Mouse (Mus musculus) cerebellum, adult 8-10 months (tissue): ENCODE measurements around the gene Exoc6b.
"Not testable (repeated sequence)": the region's sequence is repeated elsewhere in the genome, so short reads cannot be mapped to it uniquely, and the experiment has no call there.

Source experiments
- DNase-seq: peaks from one replicate; pipeline ENCODE4 v3.0.0; 2022

Gene Exoc6b

DNA sequence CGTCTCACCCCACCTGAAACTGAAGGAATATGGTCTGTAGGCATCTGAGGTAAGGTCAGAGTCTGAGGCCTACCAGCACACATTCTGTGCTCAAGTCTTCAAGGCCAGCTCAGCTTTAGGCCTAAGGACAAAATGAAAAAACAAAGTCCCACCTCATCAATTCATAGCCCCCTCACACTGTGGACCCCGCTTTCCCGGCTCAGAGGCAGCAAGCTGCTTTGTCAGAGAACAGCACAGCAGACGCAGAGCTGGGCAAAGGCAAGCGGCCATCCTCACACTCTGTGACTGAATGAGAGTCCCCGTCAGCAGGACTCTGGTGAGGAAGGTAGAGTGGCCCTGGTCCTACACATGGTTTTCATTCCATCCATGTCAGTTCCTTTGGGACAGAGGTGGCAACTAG is 450.1 kb downstream of the Exoc6b start:
- DNase-seq = no peak

GRCm38 (mm10) chr6:84617051-84617450 is 452.3 kb downstream of the Exoc6b start:
- DNase-seq = no peak

DNA sequence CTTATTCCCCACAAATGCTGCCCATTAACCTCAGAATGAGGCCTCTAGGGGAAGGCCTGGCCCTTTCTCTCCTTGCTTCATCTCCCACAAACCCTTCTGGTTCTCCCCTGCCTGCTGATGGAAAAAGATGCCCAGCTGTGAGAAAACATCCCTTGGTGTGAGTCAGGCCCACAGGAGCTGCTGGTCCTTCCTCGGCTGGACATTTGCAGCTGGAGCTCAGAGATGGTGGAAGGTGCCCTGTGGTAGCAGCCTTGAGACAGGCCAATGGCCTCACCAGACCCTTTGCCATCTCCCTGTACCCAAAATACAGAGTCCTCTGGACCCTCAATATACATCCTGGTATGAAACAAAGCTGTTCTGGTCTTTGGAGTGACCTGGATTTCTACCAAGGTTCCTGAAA is 452.7 kb downstream of the Exoc6b start:
- DNase-seq = no peak

GRCm38 (mm10) chr6:84613561-84613960 is 455.8 kb downstream of the Exoc6b start:
- no peak for DNase-seq

DNA sequence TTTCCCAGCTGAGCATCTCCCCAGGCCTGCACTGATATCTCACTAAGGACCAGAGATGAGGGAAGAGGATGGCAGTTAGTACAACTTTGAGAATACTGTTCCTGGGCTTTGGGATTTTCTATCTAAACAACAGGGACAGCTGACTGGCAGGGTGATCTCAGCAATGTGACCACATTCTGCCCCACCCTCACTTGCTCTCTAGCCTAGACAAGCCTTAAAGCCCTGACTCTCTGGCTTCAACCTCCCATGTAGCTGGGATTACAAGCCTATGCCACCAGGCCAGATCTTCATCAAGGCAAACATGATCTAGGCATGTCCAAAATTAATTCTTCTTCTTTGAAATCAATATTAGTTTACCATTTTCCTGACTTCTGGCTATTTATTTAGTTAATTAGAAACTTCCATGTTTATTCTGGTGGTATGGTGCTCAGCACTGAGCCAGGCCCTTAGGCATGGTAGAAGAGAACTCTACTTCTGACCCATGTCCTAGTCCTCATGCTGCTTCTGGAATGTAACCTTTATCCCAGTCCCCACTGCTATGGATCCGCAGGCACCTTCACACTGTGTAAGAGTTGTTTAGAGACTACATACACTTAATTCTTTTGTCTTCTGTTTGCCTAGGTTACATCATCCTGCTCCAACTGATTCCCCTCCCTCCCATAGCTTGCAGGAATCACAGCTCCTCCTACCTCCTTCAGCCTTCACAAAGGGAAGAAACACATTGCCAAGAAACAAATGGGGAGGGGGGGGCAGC is 468.0 kb downstream of the Exoc6b start:
- no peak for DNase-seq

DNA sequence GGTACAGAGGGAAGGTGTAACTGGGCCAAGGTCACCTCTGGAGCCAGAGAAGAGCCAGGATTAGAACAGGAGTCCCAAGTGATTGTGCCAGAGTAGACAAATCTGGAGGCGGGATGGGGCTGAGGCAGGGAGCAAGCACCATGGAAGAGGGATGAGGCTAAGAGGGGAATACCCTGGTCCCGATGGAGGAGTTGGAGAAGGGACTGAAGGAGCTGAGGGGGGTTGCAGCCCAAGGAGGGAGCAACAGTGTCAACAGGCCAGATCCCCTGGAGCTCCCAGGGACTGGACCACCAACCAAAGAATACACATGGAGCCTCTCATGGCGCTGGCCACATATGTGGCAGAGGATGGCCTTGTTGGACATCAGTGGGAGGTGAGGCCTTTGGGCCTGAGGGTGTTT is 470.0 kb downstream of the Exoc6b start:
- not testable (repeated sequence) for DNase-seq

GRCm38 (mm10) chr6:84598725-84599124 is 470.6 kb downstream of the Exoc6b start:
- no peak for DNase-seq

DNA sequence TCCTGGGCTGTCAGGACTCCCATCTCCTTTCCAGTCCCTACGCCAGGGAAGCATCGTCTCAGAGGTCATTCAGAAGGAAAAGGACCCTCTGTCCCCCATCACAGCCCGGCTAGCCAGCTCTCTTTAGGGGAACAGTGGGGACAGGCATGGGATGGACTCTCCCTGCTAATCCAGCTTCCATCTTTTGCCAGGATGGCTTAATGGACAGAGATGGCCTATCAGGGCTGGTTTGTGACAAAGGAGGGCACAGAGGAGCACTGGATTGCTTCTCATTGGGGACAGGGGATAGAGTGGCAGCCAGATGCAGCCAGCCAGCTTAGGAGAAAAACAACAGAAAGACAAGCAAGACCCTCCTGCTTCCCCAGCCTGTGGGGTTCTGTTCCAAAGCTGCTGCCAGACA is 474.7 kb downstream of the Exoc6b start:
- DNase-seq = no peak

DNA sequence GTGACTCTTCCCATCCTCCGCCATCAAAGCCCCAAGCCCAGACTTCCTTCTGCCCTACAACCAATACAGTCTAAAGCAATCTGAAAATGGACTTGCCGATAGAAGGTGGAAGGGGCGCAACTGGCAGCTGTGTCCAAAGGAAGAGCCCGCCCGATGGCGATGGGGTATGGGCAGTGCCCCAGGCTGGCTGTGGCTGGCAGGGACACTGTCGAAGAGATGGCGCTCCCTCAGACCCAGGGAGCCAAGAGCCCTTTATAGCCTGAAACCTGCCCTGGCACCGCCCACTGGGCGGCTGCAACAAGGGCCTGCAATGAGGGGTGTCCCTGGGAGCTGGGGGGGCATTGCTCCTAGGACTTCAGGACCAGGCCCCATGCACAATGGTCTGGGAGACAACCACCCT is 475.6 kb downstream of the Exoc6b start, which contains the start of gene Cyp26b1:
Cyp26b1 (minus strand) TSS at position 216 of the 400 bp plus-strand sequence.
- DNase-seq = no peak

GRCm38 (mm10) chr6:84590961-84591745 is 478.2 kb downstream of the Exoc6b start:
- DNase-seq = no peak

DNA sequence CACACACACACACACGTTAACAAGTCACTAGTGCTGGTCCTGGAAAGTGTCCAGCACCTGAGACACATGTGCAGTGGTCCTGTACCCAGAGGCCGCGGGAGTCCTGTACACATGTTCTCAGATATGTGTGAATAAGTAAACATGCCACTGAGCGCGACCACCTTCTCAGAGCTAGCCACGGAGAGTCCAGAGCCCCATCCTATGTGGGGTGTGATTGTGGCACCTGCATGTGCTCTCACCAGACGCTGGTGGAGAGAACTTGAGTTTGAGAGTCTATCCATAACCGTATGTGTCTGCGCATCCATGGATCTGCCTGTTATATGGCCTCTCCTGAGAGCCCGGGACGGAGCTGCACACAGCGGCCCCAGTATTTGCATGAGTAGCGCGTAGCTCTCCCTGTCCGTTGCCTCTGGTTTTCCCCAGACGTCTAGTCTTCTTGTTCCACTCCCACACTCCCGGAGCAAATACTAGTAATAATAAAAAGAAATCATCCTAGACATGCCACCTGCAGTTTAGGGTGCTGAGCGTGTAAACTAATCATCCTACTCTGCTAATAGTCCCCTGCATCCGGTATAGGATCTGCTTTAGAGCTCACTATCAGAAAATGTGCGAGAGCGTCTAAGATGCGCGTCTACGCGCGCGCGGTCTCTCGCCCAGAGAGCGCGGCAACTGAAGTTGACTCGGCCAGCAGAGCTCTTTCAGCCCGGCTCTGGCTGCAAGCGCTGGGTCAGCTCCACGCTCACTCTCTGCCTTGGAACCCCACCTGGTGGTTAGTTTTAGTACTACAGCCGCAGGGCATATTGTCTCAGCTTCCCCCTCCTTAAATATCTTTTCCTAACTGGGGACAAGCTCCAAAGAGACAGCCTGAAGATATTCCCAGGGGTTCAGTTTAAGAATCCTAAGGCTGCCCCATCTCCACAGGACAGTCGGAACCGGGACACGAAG is 479.3 kb downstream of the Exoc6b start:
- peak; percentile 82 for DNase-seq

- DNase-seq = no peak
Observed at GRCm38 (mm10) chr6:84588895-84589652, 480.2 kb downstream of the Exoc6b start.

DNA sequence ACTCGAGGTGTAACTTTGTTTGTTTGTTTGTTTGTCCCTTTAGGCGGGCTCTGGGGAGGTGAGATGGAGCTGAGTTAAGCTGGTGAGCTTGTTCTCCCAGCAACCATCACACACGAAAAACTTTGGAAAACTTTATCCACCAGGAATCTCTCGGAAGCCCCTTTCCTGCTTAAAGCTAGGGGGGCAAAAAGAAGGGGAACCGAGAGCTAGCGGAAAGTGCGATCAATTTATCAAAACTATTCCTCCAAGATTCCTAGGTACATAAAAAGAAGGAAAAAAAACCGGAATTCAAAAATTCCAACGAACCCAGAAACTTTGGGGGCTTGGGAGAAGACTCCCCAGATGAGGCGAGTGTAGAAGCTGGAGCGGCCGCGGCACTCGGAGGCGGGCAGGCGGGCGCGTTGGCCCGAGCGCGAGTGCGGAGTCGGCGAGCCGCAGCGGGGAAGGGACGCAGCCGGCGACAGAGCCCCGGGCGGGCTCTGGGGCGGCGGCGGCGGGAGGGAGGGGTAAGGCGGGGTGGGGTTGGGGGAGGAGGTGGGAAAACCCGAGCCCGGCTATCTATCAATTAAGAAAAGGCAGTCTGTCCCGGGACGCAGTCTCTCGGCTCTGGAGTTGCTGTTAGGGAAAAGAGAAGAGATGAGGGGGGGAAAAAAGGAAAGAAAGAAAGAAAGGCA is 481.0 kb downstream of the Exoc6b start:
- DNase-seq = no peak

DNA sequence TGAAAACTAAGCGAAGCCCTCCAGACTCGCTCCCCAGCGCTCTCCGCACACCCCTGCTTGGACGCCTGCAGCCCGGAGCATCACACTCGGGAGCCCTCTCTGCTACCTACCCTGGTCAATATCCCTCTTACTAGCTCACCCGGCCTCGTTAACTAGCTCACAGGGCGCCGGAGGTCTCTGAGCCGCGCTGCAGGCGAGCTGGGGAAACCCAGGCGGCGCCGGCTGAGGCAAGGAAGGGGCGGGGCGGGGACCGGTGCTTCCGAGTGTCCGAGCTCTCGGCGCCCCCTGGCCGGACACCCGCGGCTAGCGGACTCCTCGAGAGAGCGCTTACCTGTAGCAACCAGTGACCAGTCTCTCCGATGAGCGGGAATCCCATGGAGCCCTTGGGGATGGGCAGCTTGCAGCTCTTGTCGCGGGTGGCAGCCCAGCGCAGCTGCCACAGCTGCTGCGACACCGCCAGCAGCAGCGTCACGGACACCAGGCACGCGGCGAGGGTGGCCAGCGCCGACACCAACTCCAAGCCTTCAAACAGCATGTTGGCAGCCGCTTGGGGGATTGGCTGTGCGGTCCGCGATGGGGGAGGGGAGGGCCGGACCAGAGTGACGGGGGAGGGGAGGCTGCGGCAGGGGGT is 481.7 kb downstream of the Exoc6b start:
- no peak for DNase-seq

DNA sequence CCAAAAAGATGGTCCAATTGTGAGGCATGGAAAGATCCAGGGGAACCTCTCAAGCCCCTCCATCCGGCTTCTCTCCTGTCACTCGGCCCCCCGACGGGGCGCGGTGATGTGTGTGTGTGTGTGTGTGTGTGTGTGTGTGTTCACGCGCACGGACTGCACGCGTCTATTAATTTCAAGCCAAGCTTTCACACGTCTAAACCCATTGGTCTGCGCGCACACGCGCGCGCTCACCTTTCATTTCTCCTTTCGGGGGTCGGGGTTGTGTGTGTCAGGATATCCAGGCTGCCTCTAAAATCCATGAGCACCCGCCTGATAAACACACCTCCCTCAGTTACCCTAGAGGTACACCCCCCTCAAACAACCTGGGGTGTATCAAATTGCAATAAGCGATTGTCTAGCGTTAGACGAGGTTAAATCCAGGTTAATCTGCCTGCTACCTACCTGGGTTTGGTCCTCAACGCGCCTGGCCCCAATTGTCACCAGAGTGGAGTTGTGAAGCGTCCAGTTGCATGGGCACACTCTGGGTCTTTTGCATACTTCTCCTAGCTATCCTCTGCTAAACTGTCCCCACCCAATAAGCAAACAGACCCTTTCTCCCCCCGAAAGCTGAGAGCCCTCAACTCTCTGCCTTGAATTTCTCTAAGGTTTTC is 482.6 kb downstream of the Exoc6b start:
- no peak for DNase-seq

DNA sequence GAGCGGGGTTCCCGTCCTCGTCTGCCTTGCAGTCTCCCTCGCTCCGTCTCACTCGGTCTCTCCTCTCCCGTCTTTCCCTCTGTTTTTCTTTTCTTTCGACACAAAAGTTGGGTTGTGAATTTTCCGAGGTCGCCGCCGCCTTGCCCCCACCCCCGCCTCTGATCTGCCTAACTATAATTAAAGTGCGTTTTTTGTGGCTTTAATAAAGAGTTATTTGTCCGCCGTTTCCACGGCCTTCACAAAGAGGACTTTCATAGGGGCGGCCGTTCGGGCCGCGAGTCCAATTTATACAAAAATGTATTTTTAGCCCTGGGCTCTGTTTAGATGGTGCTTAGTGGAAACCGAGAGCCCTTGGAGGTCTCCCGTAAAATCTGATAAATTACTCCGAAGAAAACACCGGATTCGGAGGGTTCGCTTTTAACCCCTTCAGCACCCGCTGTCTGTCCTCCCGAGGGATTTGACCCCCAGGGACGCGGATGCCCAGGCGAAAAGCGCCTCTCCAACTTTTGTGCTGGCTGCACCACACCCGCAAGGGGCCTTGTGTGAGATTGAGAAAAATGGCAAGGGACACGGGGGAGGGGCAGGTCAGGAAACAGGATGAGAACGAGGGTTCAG is 483.5 kb downstream of the Exoc6b start:
- DNase-seq = no peak

- DNase-seq = no peak
Observed at GRCm38 (mm10) chr6:84584783-84585685, 484.3 kb downstream of the Exoc6b start.

DNA sequence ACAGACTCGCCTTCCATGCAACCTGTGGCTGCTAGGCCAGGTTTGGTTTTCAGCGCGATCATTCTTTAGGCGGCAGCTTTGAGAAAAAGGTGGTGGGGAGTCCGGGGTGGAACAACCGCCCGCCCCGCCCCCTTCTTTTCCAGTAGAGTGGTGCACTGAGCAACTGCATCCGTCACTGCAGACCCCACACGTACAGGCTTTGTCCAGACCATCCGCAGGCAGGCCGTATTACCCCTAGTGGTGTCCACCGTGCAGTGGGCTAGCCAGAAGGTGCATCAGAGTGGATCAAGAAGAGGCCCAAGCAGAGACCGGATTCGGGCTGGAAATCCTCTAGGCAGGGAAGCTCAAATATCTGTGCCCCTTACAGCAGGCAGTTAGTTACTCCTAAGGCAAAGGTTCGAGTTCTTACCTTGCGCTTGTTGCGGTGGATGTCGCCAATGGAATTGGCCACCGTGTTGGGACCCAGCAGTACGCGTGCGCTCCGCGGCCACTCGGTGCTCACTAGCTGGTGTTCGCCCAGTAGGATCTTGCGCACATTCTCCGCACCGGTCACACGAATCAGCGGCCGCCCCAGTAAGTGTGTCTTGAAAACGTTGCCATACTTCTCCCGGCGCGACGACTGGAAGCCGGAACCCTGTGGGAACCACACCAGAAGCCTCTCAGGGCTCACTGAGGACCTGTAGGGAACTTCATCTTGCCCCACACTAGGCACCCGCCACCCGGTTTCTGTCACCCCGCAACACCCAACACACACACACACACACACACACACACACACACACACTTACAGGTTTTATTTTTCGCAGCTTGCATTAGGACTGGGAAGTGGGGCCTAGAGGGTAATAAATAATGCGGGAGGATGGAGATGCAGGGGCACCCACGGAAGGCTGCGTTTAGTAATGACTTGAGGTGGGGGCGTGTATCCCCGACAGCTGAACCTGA is 485.2 kb downstream of the Exoc6b start:
- DNase-seq = no peak
